Mouse (Mus musculus): ENCODE measurements around the gene Gpx3. TPM values are rescaled to one million over a fixed set of nuclear protein-coding genes. Genes with fewer than 3 reads are reported as not detected.
"Not testable (repeated sequence)": the region's sequence is repeated elsewhere in the genome, so short reads cannot be mapped to it uniquely, and the experiment has no call there.

Gpx3 gene
- polyA plus RNA-seq (2015; fragmentation: Nextera tagmentation; extraction: Ambion mirVana): 17.0 and 17.2 TPM in 2 replicates

DNA sequence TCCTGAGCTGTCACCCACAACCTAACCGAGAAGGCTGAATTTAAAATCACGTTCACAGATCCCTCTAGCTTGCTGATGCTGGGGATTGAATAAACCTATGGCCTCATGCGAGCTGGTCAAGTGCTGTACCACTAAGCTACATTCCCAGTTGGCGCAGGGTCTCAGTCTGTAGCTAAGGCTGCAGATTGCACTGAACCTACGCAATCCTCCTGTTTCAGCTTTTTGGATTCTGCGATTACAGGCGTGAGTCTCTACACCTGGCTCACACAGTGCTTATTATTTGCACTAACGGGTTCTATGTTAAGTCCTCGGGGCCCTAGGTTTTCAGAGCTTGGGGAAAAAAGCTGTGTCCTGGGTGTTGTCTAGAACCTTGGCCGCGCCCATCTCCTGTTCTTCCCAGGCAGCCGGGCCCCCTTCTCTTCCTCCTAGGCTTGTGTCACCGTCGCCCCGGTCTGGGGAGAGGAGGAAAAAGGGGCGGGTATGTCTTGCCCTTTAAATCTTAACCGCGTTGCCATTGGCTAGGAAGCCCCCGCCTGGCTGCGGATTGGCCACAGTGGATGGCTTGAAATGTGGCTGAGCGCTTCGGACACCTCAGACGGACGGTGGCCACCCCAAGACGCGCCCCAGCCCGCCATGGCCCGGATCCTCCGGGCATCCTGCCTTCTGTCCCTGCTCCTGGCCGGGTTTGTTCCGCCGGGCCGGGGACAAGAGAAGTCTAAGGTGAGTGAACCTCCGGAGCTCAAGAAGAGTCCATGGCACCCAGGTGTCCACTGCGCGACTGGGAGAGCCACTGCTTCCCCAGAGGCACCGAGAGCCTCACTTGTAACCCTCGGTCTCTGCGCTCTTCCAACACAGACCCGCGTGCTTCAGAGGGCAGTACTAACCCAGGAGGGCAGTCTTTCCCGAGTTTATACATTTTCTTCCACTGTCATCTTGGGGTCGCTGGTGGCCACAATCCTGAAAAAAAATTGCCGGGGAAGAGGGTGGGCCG is at the start of gene Gpx3:
Gene Gpx3 (plus strand): TSS at position 121 of the 991 bp plus-strand sequence.
- Histone ChIP-seq H3K4me2 (replicated peaks) (peak within 1 kb of the TSS; percentile 95), H3K27me3 (no peaks in the 10 kb centered on the region), H3K27ac (replicated peaks) (no peak within 1 kb of the TSS), H3K4me1 (peaks cover 10% of the 10 kb centered on the region), H3K4me3 (peak within 1 kb of the TSS; percentile 56), H3K36me3 (no peaks in the 10 kb centered on the region), H3K9ac (replicated peaks) (peak within 1 kb of the TSS; percentile 52), H3K9me3 (no peaks in the 10 kb centered on the region)
- WGBS: 16% methylated on average over 42 of the region's 45 CpGs
- peak; percentile 95 for ATAC-seq (replicated peaks)

DNA sequence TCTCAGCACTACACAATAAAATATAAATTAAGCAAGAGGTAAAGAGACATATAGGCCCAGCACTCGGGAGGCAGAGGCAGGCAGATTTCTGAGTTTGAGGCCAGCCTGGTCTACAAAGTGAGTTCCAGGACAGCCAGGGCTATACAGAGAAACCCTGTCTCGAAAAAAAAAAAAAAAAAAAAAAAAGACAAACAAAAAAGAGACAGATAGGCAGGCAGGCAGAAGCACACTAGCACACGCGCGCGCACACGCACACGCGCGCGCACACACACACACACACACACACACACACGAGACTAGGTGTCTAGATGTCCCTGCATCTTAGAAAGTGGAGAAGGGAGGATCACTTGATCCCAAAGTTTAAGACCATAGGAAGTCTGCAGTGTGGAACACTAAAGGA is 43.4 kb upstream of the Gpx3 start:
- H3K36me3 ChIP-seq; H3K9ac ChIP-seq (replicated peaks); H3K9me3 ChIP-seq; H3K27ac ChIP-seq (replicated peaks); H3K4me2 ChIP-seq (replicated peaks); ATAC-seq (replicated peaks); H3K27me3 ChIP-seq: not testable (repeated sequence)
- WGBS: 97% methylated on average over 11 of the region's 12 CpGs
- H3K4me1 ChIP-seq: peaks cover 14% of the 10 kb centered on the region
- H3K4me3 ChIP-seq: 0 out of 2 replicates have a peak overlapping the region, but pooled peaks have one; percentile 73

DNA sequence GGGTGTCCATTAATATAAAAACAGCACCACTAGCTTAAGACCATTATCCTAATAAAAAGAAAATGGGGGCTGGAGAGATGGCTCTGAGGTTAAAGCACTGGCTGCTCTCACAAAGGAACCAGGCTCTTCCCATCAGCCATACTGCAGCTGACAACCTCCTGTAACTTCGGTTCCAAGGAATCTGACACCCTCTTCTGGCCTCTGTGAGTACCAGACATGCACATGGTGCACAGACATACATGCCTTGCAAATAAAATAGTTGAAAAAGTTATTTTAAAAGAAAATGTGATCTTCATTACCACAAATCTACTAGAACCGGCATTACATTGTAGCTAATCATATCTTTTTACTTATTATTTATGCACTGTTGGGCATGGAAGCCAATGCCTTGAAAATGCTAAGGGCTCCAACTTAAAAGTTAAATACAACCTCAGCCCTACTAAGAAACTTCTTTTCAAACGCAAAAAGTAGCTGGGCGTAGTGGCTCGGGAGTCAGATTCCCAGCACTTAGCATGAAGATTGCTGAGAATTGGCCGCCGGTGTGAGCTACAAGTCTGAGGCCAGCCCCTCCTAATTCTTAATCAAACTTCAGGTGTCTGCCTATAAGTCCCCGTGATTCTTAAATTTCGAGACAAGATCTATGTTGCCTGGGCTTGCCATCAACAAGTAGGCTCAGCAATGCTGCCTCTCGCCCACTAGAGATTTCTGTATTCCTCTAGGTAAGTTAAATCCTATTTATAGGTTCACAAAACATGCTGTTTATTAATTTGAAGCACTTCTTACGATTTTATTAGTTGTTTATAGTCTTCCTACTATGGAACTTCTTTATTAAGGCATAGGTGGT is 42.7 kb upstream of the Gpx3 start:
- Histone ChIP-seq H3K4me1 (peaks cover 14% of the 10 kb centered on the region), H3K27ac (replicated peaks) (peak overlapping the region; percentile 95), H3K9ac (replicated peaks) (peak overlapping the region; percentile 90), H3K27me3 (no peaks in the 10 kb centered on the region), H3K36me3 (no peaks in the 10 kb centered on the region), H3K4me3 (peak overlapping the region; percentile 73), H3K9me3 (no peaks in the 10 kb centered on the region), H3K4me2 (replicated peaks) (peak overlapping the region; percentile 74)
- 24% methylated on average over 11 of the region's 11 CpGs for WGBS
- ATAC-seq (replicated peaks): no peak

DNA sequence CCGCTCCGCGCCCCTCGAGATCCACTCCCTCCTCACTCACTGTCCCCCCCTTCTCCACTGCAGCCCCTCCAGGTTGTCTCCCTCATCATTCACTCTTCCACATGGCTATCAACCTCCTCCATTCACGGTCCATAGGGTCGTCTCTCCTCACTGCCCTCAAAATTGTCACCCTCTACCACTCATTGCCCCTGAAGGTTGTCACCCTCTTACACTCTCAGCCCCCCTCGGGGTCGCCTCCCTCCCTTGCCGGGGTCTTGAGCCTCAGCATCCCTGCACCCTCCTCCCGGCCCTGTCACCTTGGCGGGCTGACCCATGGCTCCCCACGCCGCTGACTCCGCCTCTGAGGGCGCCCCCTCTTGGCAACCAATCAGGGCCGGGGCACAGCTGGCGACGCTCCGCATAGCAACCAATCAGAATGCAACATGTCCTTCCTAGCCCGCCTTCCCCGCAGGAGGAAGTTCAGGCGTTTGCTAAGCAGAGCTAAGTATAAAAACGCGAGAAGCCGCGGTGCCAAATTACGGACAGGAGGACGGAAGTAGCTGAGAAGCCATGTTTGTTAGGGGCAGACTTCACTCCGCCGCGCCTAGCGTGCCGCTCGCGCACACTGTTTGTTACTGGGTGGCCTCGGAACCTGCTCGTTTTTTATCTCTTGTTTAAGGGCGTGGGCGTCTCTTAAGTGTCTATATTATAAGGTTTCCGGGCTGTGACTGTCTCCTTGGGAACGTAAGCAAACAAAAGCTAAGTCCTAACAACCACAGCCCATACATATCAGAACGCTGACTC is 41.8 kb upstream of the Gpx3 start, which contains the start of gene Lyrm7:
Gene Lyrm7 (minus strand): TSS at position 661 of the 783 bp plus-strand sequence.
- Histone ChIP-seq H3K27me3 (no peaks in the 10 kb centered on the region), H3K9ac (replicated peaks) (peak within 1 kb of the TSS; percentile 90), H3K4me3 (peak within 1 kb of the TSS; percentile 73), H3K27ac (replicated peaks) (peak within 1 kb of the TSS; percentile 95), H3K4me1 (peaks cover 15% of the 10 kb centered on the region), H3K36me3 (no peaks in the 10 kb centered on the region), H3K9me3 (no peaks in the 10 kb centered on the region), H3K4me2 (replicated peaks) (peak within 1 kb of the TSS; percentile 74)
- under 1% methylated on average over 42 of the region's 42 CpGs for WGBS
- ATAC-seq (replicated peaks): peak; percentile 98

DNA sequence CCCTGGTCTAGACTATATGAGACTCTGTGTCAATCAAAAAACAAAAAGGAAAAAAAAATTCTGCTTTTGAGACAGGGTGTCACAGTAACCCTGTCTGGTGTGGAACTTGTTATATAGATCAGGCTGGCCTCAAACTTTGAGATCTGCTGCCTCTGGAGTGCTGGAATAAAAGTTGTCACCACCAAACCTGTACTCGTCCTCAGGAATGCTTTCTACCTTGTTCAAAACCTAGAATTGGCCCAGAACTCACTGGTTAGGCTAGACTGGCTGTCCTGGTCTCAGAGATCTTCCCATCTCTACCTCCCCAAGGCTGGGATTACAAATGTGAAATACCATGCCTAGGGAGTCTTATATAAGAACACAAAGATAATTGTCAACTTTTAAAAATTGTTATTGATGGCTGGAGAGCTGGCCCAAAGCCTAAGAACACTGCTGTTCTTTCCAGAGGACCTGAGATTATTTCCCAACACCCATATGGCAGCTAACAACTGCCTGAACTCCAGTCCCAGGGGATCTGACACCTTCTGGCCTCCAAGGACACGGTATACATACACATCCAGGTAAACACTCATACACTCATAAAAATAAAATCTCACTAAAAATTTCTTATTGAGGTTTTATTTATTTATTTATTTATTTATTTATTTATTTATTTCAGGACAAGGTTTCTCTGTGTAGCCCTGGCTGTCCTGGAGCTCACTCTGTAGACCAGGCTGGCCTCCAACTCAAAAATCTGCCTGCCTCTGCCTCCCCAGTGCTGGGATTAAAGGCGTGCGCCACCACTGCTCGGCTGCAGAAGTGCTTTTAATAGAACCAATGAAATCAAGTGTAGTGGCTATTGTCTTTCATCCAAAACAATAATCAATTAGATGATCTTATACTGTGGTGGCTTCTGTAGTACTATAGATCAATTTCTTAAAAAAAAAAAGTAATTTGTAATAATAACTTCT is 40.5 kb upstream of the Gpx3 start:
- H3K4me3 ChIP-seq: no peak overlapping the region

DNA sequence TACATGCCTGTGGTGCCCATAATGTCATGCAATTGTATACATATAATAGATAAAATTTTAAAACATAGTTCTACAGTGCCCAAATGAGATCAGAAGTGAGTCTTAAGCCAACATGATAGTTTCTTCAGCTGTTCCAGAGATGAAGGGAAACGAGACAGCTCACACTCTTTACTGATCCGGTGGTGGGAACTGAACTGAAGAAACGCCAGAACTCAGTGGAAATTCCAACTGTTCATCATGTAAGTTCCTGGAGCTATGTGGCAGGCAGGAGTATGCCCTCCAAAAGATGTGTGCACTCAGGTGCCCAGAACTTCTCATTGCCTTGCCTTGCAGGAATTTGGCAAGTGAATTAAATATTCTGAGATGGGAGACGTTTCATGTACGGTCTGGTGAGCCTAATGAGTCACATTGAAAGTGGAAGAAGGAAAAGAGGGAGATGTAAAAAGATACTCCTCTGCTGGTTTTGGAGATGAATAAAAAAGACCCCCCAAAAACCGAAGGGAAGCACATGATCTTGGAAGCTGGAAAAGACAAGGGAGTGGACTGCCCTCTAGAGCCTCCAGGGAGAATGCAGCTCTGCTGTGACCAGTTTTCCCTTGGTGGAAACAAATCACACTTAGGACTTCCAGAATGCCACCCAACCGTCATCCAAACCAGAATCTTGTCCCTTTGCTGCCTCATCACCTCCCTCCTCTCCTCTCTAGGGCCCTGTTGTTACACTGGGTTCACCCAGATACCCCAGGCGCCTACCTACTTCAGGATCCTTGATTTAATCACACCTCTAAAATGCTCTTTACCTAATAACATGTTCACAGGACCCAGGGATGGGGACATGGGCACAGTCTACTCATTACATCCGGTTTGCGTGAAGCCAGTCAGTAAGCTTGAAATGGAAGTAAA is 39.4 kb upstream of the Gpx3 start:
- Histone ChIP-seq H3K36me3 (no peaks in the 10 kb centered on the region), H3K4me1 (peaks cover 28% of the 10 kb centered on the region), H3K9me3 (no peaks in the 10 kb centered on the region), H3K9ac (replicated peaks) (no peak overlapping the region), H3K27ac (replicated peaks) (no peak overlapping the region), H3K4me2 (replicated peaks) (no peak overlapping the region), H3K27me3 (no peaks in the 10 kb centered on the region), H3K4me3 (no peak overlapping the region)
- 48% methylated on average over 10 of the region's 10 CpGs for WGBS
- ATAC-seq (replicated peaks): no peak

More for the DNA sequence above, 40.5 kb upstream of the Gpx3 start:
- no peaks in the 10 kb centered on the region for H3K9me3 ChIP-seq
- peaks cover 21% of the 10 kb centered on the region for H3K4me1 ChIP-seq
- H3K36me3 ChIP-seq: no peaks in the 10 kb centered on the region
- 0 out of 2 replicates have a peak overlapping the region, but pooled peaks have one; percentile 95 for H3K27ac ChIP-seq (replicated peaks)
- ATAC-seq (replicated peaks): no peak
- H3K4me2 ChIP-seq (replicated peaks): no peak overlapping the region
- H3K9ac ChIP-seq (replicated peaks): no peak overlapping the region
- H3K27me3 ChIP-seq: no peaks in the 10 kb centered on the region
- WGBS: 91% methylated on average over 5 of the region's 5 CpGs

DNA sequence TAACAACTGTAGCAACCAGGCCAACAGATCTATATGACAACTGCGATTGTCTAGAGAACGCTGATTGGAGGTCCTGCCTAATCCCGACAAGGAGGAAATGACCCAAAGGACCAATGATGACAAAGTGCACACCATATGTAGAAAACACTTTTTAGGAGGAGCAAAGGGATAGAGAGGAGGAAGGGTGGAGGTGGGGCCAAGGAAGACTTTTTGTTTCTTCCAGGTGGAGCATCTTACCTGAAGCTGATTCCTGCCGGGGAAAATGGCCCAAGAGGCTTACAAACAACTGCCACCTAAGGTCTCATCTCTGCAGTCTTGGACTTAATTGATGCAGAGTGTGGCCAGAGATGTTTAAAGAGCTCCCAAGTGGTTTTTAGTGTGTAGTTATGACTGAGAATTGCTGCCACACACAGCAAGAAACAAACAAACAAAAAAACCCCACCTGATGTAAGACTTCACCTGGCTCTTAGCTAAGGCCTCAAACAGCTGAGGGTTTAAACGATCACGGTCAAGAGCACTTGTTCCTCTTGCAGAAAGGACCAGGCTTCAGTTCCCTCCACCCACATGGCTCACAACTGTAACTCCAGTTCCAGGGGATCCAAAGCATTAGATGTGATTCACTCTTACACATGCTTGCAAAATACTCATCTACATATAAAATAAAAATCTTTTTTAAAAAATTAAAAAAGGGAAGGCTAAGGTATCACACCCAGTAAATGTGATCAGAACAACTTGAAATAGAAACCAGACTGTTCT is 36.7 kb upstream of the Gpx3 start:
- Histone ChIP-seq H3K9ac (replicated peaks) (peak overlapping the region; percentile 95), H3K36me3 (peaks cover 7% of the 10 kb centered on the region), H3K4me3 (peak overlapping the region; percentile 82), H3K27me3 (no peaks in the 10 kb centered on the region), H3K9me3 (no peaks in the 10 kb centered on the region), H3K4me2 (replicated peaks) (peak overlapping the region; percentile 53), H3K27ac (replicated peaks) (peak overlapping the region; percentile 93), H3K4me1 (peaks cover 37% of the 10 kb centered on the region)
- no peak for ATAC-seq (replicated peaks)
- WGBS: 74% methylated on average over 6 of the region's 6 CpGs

DNA sequence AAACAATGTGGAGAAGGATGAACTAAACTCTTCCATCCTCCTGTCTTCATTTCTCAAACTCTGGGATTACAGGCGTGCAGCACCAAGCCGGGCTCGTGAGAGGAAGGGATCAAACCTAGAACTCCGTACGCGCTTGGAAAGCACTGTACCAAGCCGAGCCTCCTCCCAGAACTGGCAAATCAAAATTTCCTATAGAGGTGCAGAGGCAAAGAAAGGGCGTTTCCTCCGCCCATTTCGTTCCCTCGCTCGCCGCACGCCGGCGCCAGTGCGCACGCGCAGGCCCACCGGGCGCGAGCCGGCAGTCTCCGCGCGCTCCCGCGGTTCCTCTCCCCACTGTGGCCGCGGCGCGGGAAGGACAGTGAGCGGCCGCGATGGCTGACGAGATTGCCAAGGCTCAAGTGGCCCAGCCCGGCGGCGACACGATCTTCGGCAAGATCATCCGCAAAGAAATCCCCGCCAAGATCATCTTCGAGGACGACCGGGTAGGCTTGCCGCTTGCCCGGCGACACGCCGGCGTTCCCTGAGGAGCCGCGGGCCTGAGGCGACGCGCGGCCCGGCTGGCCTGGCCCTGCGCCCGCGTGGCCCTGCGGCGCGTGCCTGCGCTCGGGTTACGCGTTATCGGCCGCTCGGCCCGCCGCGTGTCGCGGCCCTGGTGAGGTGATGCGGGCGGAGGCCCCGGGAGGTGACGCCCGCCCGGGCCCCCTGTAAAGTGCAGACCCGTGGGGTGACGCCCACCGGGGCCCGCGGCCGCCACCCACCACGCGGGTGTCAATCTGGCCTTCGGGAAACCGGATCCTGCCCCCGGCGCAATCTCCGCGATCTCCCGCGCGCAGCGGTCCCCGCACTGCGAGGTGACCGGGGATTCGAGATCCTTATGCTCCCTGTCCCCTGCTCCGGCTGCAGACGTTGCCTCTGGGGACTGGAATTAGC is 35.9 kb upstream of the Gpx3 start, which contains the start of gene Hint1:
Gene Hint1 (plus strand): TSS at position 265 of the 930 bp plus-strand sequence.
- Histone ChIP-seq H3K27me3 (no peaks in the 10 kb centered on the region), H3K27ac (replicated peaks) (peak within 1 kb of the TSS; percentile 93), H3K4me1 (peaks cover 32% of the 10 kb centered on the region), H3K36me3 (peaks cover 15% of the 10 kb centered on the region), H3K9me3 (no peaks in the 10 kb centered on the region), H3K9ac (replicated peaks) (peak within 1 kb of the TSS; percentile 95), H3K4me2 (replicated peaks) (peak within 1 kb of the TSS; percentile 53), H3K4me3 (peak within 1 kb of the TSS; percentile 82)
- ATAC-seq (replicated peaks): peak; percentile 85
- WGBS: under 1% methylated on average over 106 of the region's 107 CpGs

DNA sequence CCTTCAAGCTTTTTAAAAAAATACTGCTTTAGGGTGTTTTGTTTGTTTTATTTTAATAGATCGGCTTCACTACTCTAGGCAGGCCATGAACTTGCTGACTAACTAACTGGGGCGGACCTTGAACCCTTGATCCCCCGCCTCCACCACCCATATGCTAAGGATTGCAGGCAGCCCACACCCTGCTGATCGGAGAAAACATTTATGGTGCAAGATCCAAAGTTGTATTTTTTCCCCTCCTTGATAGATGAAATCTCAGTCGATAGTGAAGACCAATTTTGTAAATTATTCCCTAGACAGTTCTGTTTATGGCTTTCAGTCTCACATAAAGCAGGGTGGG is 35.2 kb upstream of the Gpx3 start:
- Histone ChIP-seq H3K4me1 (peaks cover 32% of the 10 kb centered on the region), H3K27me3 (no peaks in the 10 kb centered on the region), H3K4me2 (replicated peaks) (peak overlapping the region; percentile 53), H3K27ac (replicated peaks) (peak overlapping the region; percentile 93), H3K9me3 (no peaks in the 10 kb centered on the region), H3K36me3 (peaks cover 20% of the 10 kb centered on the region), H3K9ac (replicated peaks) (peak overlapping the region; percentile 95), H3K4me3 (peak overlapping the region; percentile 82)
- WGBS: 2% methylated on average over 5 of the region's 5 CpGs
- ATAC-seq (replicated peaks): no peak
